Mouse (Mus musculus) intestine, embryonic 14.5 days (tissue): ENCODE measurements around the gene 1700016C15Rik. TPM values are rescaled to one million over a fixed set of nuclear protein-coding genes. Genes with fewer than 3 reads are reported as not detected.

Source experiments
- polyA plus RNA-seq: library from polyadenylated mRNA; unstranded; fragments of >200 nt; fragmentation: Nextera tagmentation; extraction: Ambion mirVana; gene quantifications from 2 replicates; pipeline ENCODE4 v1.2.1, GENCODE M21; 2014

The 1700016C15Rik gene
- polyA plus RNA-seq, 1 experiment from 2014 or later: not detected

Other genes with a start within 250 kb of the 1700016C15Rik start
- gene Adss, start 66.7 kb downstream of the 1700016C15Rik start, polyA plus RNA-seq: 47.4 and 51.0 TPM in 2 replicates